Mouse (Mus musculus) olfactory bulb, adult 2 months (tissue): Measurements from ENCODE around the gene Gm28374.

Experiments
- CTCF ChIP-seq: fragments of 200-500 bp; IDR thresholded peaks from 2 replicates; pipeline ENCODE4 v1.5.1; 2012; ENCODE audit warnings: low read depth, mild to moderate bottlenecking, low read length, moderate library complexity; ENCODE audit not compliant: insufficient read depth
- POLR2A ChIP-seq: fragments of 200-500 bp; IDR thresholded peaks from 2 replicates; pipeline ENCODE4 v1.6.1; 2012; ENCODE audit warnings: mild to moderate bottlenecking, low read depth, low read length, moderate library complexity; ENCODE audit not compliant: insufficient read depth

DNA sequence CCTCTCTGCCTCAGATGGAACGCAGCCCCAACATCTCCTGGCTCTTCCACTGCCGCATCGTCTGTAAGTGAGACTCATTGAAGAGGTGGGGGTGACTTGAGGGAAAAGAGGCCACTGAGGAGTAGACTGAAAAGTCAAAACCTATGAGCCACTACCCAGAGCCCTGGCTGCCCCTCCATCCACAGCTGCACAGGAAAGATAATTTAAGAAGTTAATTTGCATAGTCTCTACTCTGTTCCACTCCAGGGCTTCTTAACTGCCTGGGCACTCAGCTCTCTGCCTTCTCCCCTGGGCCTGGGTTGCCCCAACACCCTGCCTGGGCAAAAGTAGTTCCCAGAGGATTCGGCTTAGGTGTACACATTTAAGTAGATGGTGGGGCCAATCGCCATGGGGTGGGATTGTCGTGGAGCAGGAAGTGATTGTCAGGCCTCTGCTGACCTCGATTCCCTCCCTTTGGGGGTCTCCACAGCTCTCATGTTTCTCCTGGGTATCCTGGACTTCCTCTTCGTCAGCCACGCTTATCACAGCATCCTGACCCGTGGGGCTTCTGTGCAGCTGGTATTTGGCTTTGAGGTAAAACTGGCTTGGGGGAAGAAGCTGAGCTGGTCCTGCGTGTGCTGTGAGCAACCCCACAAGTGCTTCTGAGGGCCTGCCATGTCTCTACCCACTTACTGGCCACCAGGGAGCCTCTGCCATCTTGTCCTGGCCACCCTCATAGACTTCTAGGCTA lies 33.2 kb downstream of the Gm28374 start:
- TF ChIP-seq CTCF (no peak), POLR2A (no peak)
